Mouse (Mus musculus): ENCODE measurements around the gene Parn.

- no peak for TF ChIP-seq POLR2A (IDR thresholded peaks at IDR 0.05; ENCODE audit: insufficient read depth, low read depth, low read length)
- TF ChIP-seq CTCF (IDR thresholded peaks at IDR 0.05; ENCODE audit: insufficient read depth, low read depth, low read length) = no peak
Measured at GRCm38 (mm10) chr16:13673114-13673513, 5.1 kb upstream of the Parn start.

All from olfactory bulb, adult 2 months (tissue).